Mouse (Mus musculus): ENCODE data around the gene Cdsn. TPM values are rescaled to one million over a fixed set of nuclear protein-coding genes. Genes with fewer than 3 reads are reported as not detected.

Cdsn gene
- polyA plus RNA-seq, 1 experiment from 2014 or later: 0.04 TPM

- Histone ChIP-seq H3K4me1 (ENCODE audit: insufficient read depth, low read depth, low read length) (peaks cover 9% of the 10 kb centered on the region; the same call in 1 of the 2 replicates), H3K4me2 (replicated peaks; ENCODE audit: low read depth, low read length) (no peak overlapping the region), H3K4me3 (ENCODE audit: low read depth, low read length) (no peak overlapping the region), H3K27ac (ENCODE audit: low read length) (no peak overlapping the region), H3K9ac (replicated peaks; ENCODE audit: low read depth) (no peak overlapping the region), H3K36me3 (ENCODE audit: insufficient read depth, low read length) (no peaks in the 10 kb centered on the region), H3K9me3 (ENCODE audit: low read length) (no peaks in the 10 kb centered on the region), H3K27me3 (replicated peaks; ENCODE audit: insufficient read depth, low read length) (no peaks in the 10 kb centered on the region)
- TF ChIP-seq CTCF (IDR thresholded peaks at IDR 0.05): no peak
- TF ChIP-seq EP300 (IDR thresholded peaks at IDR 0.05): no peak
- no peak for DNase-seq (ENCODE audit: low spot score)
- WGBS: 54% methylated on average over 6 of the region's 6 CpGs
- ATAC-seq: no peak
Observed at GRCm38 (mm10) chr17:35514756-35515155, 37.2 kb upstream of the Cdsn start.

GRCm38 (mm10) chr17:35515911-35516640 is 35.9 kb upstream of the Cdsn start:
- WGBS: 5% methylated on average over 25 of the region's 25 CpGs
- Histone ChIP-seq H3K27me3 (replicated peaks; ENCODE audit: insufficient read depth, low read length) (no peaks in the 10 kb centered on the region), H3K4me2 (replicated peaks; ENCODE audit: low read depth, low read length) (peak overlapping the region; percentile 90), H3K36me3 (ENCODE audit: insufficient read depth, low read length) (no peaks in the 10 kb centered on the region), H3K9ac (replicated peaks; ENCODE audit: low read depth) (peak overlapping the region; percentile 44), H3K9me3 (ENCODE audit: low read length) (no peaks in the 10 kb centered on the region), H3K27ac (ENCODE audit: low read length) (peak overlapping the region; percentile 17; the same call in 1 of the 2 replicates), H3K4me3 (ENCODE audit: low read depth, low read length) (peak overlapping the region; percentile 52), H3K4me1 (ENCODE audit: insufficient read depth, low read depth, low read length) (peaks cover 9% of the 10 kb centered on the region; the same call in 1 of the 2 replicates)
- ATAC-seq (no peak), DNase-seq (ENCODE audit: low spot score) (peak; percentile 65)
- no peak for TF ChIP-seq CTCF (IDR thresholded peaks at IDR 0.05)
- no peak for TF ChIP-seq EP300 (IDR thresholded peaks at IDR 0.05)

- 1% methylated on average over 65 of the region's 67 CpGs for WGBS
Observed at GRCm38 (mm10) chr17:35516652-35517500, 35.1 kb upstream of the Cdsn start, which contains the start of the genes Tcf19 and Cchcr1. TSS of gene Tcf19 (minus strand) at chr17:35516824. TSS of gene Cchcr1 (plus strand) at chr17:35517100.

GRCm38 (mm10) chr17:35517526-35517925 is 34.4 kb upstream of the Cdsn start:
- H3K4me3 ChIP-seq (ENCODE audit: low read depth, low read length): peak overlapping the region; percentile 52
- peak overlapping the region; percentile 16; the same call in 1 of the 2 replicates for H3K27ac ChIP-seq (ENCODE audit: low read length)
- H3K27me3 ChIP-seq (replicated peaks; ENCODE audit: insufficient read depth, low read length): no peaks in the 10 kb centered on the region
- no peak for ATAC-seq
- peak; percentile 16 for DNase-seq (ENCODE audit: low spot score)
- H3K4me2 ChIP-seq (replicated peaks; ENCODE audit: low read depth, low read length): peak overlapping the region; percentile 90
- TF ChIP-seq CTCF (IDR thresholded peaks at IDR 0.05) (no peak), EP300 (IDR thresholded peaks at IDR 0.05) (no peak)
- peaks cover 9% of the 10 kb centered on the region; the same call in 1 of the 2 replicates for H3K4me1 ChIP-seq (ENCODE audit: insufficient read depth, low read depth, low read length)
- H3K9me3 ChIP-seq (ENCODE audit: low read length): no peaks in the 10 kb centered on the region
- 0 out of 2 replicates have a peak, but pooled peaks cover 4% of the 10 kb centered on the region for H3K36me3 ChIP-seq (ENCODE audit: insufficient read depth, low read length)
- H3K9ac ChIP-seq (replicated peaks; ENCODE audit: low read depth): peak overlapping the region; percentile 16; the same call in 1 of the 2 replicates
- WGBS: 6% methylated on average over 12 of the region's 12 CpGs

More at GRCm38 (mm10) chr17:35516652-35517500, 35.1 kb upstream of the Cdsn start, which contains the start of the genes Tcf19 and Cchcr1:
- peak within 1 kb of the TSS; percentile 52 for H3K4me3 ChIP-seq (ENCODE audit: low read depth, low read length)
- peak; percentile 98 for ATAC-seq
- peak within 1 kb of the TSS; percentile 90 for H3K4me2 ChIP-seq (replicated peaks; ENCODE audit: low read depth, low read length)
- peak within 1 kb of the TSS; percentile 44 for H3K9ac ChIP-seq (replicated peaks; ENCODE audit: low read depth)
- H3K9me3 ChIP-seq (ENCODE audit: low read length): no peaks in the 10 kb centered on the region
- peak; percentile 68; the same call in 1 of the 2 replicates for TF ChIP-seq EP300 (IDR thresholded peaks at IDR 0.05)
- TF ChIP-seq CTCF (IDR thresholded peaks at IDR 0.05): no peak
- peak; percentile 99 for DNase-seq (ENCODE audit: low spot score)
- peak within 1 kb of the TSS; percentile 17 for H3K27ac ChIP-seq (ENCODE audit: low read length)
- H3K36me3 ChIP-seq (ENCODE audit: insufficient read depth, low read length): 0 out of 2 replicates have a peak, but pooled peaks cover 4% of the 10 kb centered on the region
- H3K4me1 ChIP-seq (ENCODE audit: insufficient read depth, low read depth, low read length): peaks cover 9% of the 10 kb centered on the region; the same call in 1 of the 2 replicates
- no peaks in the 10 kb centered on the region for H3K27me3 ChIP-seq (replicated peaks; ENCODE audit: insufficient read depth, low read length)

DNA sequence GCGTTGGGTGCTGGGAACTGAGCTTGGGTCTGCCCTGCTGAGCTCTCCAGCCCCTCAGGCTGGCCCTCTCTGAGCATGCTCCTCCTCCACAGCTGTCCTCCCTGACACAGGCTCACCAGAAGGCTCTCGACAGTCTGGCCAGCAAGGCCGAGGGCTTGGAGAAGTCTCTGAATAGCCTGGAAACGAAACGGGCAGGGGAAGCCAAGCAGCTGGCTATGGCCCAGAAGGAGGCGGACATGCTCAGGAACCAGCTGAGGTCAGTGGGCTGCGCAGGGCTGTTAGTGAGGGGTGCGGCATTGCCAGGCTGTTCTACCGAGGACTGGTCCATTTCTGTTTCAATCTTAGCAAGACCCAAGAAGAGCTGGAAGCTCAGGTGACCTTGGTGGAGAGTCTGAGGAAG is 27.6 kb upstream of the Cdsn start:
- no peak for TF ChIP-seq CTCF (IDR thresholded peaks at IDR 0.05)
- no peak for TF ChIP-seq EP300 (IDR thresholded peaks at IDR 0.05)
- Histone ChIP-seq H3K36me3 (ENCODE audit: insufficient read depth, low read length) (peaks cover 5% of the 10 kb centered on the region; the same call in 1 of the 2 replicates), H3K4me3 (ENCODE audit: low read depth, low read length) (no peak overlapping the region), H3K4me1 (ENCODE audit: insufficient read depth, low read depth, low read length) (no peaks in the 10 kb centered on the region), H3K27me3 (replicated peaks; ENCODE audit: insufficient read depth, low read length) (no peaks in the 10 kb centered on the region), H3K9me3 (ENCODE audit: low read length) (no peaks in the 10 kb centered on the region), H3K4me2 (replicated peaks; ENCODE audit: low read depth, low read length) (no peak overlapping the region), H3K27ac (ENCODE audit: low read length) (no peak overlapping the region), H3K9ac (replicated peaks; ENCODE audit: low read depth) (no peak overlapping the region)
- DNase-seq (ENCODE audit: low spot score) (no peak), ATAC-seq (no peak)
- WGBS: 80% methylated on average over 9 of the region's 9 CpGs

DNA sequence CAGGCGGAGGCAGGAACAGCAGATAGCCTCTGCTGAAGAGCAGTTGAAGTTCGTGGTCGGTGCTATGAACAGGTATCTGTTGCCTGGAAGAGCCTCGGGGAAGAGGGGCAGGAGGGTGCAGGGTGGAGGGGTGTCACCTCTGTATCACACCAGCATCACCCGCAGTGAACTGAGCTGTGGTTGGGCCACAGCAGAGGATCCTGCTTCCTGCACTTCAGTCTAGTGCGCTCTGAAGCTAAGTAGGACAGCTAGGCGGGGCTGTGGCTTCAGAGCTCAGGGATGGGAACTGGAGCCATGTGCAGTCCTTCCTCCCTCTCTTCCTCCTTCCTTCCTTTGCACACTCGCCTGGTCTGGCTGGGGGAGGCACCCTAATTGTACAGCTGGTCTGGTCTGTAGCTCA is 25.3 kb upstream of the Cdsn start:
- no peak overlapping the region for H3K4me2 ChIP-seq (replicated peaks; ENCODE audit: low read depth, low read length)
- H3K27ac ChIP-seq (ENCODE audit: low read length): no peak overlapping the region
- H3K4me1 ChIP-seq (ENCODE audit: insufficient read depth, low read depth, low read length): no peaks in the 10 kb centered on the region
- H3K9ac ChIP-seq (replicated peaks; ENCODE audit: low read depth): no peak overlapping the region
- H3K9me3 ChIP-seq (ENCODE audit: low read length): no peaks in the 10 kb centered on the region
- H3K4me3 ChIP-seq (ENCODE audit: low read depth, low read length): no peak overlapping the region
- ATAC-seq (no peak), DNase-seq (ENCODE audit: low spot score) (no peak)
- WGBS: 79% methylated on average over 8 of the region's 8 CpGs
- peaks cover 6% of the 10 kb centered on the region; the same call in 1 of the 2 replicates for H3K36me3 ChIP-seq (ENCODE audit: insufficient read depth, low read length)
- no peak for TF ChIP-seq CTCF (IDR thresholded peaks at IDR 0.05)
- no peak for TF ChIP-seq EP300 (IDR thresholded peaks at IDR 0.05)
- H3K27me3 ChIP-seq (replicated peaks; ENCODE audit: insufficient read depth, low read length): no peaks in the 10 kb centered on the region
